Mouse (Mus musculus) small intestine, adult 2 months (tissue): Measurements from ENCODE around the gene Pitx1.

Source experiments
- CTCF ChIP-seq: fragments of 200-500 bp; IDR thresholded peaks from 2 replicates; pipeline ENCODE4 v1.5.1; 2012; ENCODE audit warnings: low read depth, mild to moderate bottlenecking, control low read depth, inconsistent platforms, low read length, moderate library complexity, mixed read lengths; ENCODE audit not compliant: insufficient replicate concordance, insufficient read length; ENCODE audit errors: extremely low read depth
- POLR2A ChIP-seq: fragments of 200-500 bp; IDR thresholded peaks from 2 replicates; pipeline ENCODE4 v1.6.1; 2012; ENCODE audit warnings: low read depth, mild to moderate bottlenecking, control low read depth, inconsistent platforms, low read length, moderate library complexity

DNA sequence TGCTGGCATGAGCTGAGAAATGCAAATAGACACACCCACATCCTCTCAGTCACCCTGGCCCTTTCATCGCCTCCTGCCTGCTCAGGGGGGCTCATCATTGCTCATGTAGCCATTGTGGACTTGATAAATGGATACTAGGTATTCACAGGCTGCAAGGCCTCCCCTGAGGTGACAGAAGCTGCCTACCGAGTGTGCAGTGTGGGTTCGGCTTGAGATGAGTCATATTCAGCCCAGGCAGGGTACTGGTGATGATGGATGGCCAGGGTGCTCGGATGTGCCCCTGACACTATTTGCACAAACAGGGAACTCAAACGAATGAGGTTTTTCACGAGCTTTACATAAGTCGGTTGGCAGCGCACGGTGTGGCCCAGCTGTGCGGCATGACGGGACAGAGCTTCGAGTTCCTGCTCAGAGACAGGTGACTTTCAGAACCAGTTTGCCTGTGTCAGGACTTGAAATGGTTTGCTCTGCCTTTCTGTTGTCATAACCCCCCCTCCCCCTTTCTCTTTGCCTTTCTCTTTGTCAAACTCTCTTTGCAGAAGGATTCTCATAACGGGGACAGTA is 31.6 kb upstream of the Pitx1 start:
- TF ChIP-seq CTCF (no peak), POLR2A (no peak)
